Mouse (Mus musculus): ENCODE results near the gene Akr1e1.
"Not testable (repeated sequence)": the region's sequence is repeated elsewhere in the genome, so short reads cannot be mapped to it uniquely, and the experiment has no call there.

The Akr1e1 gene

GRCm38 (mm10) chr13:4608961-4609409, at the start of gene Akr1e1:
Gene Akr1e1, minus strand, starts transcription at chr13:4609174.
- DNase-seq = peak; percentile 96

- DNase-seq = no peak
Observed at GRCm38 (mm10) chr13:4658346-4658745, 49.4 kb upstream of the Akr1e1 start.

- no peak for DNase-seq
Observed at GRCm38 (mm10) chr13:4656277-4657146, 47.5 kb upstream of the Akr1e1 start.

- no peak for DNase-seq
Observed at GRCm38 (mm10) chr13:4650190-4650589, 41.2 kb upstream of the Akr1e1 start.

GRCm38 (mm10) chr13:4645248-4645647, 36.3 kb upstream of the Akr1e1 start:
- DNase-seq = no peak

GRCm38 (mm10) chr13:4610902-4611301, 1.9 kb upstream of the Akr1e1 start:
- DNase-seq = peak; percentile 53

GRCm38 (mm10) chr13:4608530-4608929, 444 bp downstream of the Akr1e1 start:
- no peak for DNase-seq

- DNase-seq = no peak
Observed at GRCm38 (mm10) chr13:4606821-4607220, 2.2 kb downstream of the Akr1e1 start.

GRCm38 (mm10) chr13:4603431-4603830, 5.5 kb downstream of the Akr1e1 start:
- DNase-seq = not testable (repeated sequence)

- DNase-seq = no peak
Observed at GRCm38 (mm10) chr13:4576921-4577320, 32.1 kb downstream of the Akr1e1 start.

- DNase-seq = no peak
Observed at GRCm38 (mm10) chr13:4573871-4574270, 35.1 kb downstream of the Akr1e1 start, which contains the start of gene Akr1c21. Gene Akr1c21, plus strand, starts transcription at chr13:4574075.

GRCm38 (mm10) chr13:4565996-4566395, 43.0 kb downstream of the Akr1e1 start:
- DNase-seq = no peak

GRCm38 (mm10) chr13:4560500-4560899, 48.5 kb downstream of the Akr1e1 start:
- DNase-seq = no peak

- no peak for DNase-seq
Observed at GRCm38 (mm10) chr13:4559143-4559542, 49.8 kb downstream of the Akr1e1 start.
